Mouse (Mus musculus): ENCODE measurements around the gene Gm40193.
"Not testable (repeated sequence)": the region's sequence is repeated elsewhere in the genome, so short reads cannot be mapped to it uniquely, and the experiment has no call there.

Gm40193 gene

DNA sequence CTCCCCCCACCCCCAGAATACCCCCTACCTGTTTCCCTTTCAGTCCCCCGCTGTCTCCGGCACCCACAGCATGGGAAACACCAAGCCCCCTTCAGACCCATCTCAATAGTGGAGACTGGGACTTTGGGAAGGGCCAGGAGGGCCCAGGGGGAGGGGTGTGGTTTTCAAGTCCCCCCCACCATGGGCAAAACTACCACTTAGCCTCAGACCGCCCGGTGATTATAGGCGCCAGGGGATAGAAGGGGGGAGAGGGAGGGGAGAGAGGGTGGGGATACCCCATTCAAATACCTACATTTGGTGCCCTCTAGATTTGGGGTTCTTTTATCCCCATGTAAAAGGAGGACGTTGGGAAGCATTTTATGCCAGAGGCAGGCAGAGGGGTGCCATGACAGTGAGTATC is at the start of gene Gm40193:
TSS of gene Gm40193 (minus strand) at position 101 of the 400 bp plus-strand sequence.
- in situ Hi-C loops (cut with MboI; ENCODE audit: low pct_unique_long_range_greater_than_20kb in 1 of 2, low sequenced_read_pairs in 2 of 2, unreplicated experiment in 1 of 2), result no loop called here

DNA sequence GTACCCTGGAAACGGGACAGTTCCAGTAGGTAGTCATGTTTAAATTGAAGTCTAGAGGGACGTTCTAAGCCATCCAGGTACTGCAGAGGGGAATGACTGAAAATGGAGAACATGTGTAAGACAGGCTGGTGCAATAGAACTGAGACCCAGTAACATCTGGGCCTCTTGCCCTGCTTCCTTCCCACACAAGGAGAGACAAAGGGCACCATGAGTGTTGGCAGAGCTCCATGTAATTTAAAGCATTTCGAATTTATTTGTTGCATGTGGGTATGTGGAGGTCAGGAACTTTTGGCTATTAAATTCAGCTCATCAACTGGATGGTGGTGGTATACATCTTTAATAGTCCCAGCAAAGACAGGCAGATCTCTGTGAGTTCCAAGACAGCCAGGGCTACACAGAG is 49.5 kb upstream of the Gm40193 start:
- in situ Hi-C loops (cut with MboI; ENCODE audit: low pct_unique_long_range_greater_than_20kb in 1 of 2, low sequenced_read_pairs in 2 of 2, unreplicated experiment in 1 of 2), result no loop called here

DNA sequence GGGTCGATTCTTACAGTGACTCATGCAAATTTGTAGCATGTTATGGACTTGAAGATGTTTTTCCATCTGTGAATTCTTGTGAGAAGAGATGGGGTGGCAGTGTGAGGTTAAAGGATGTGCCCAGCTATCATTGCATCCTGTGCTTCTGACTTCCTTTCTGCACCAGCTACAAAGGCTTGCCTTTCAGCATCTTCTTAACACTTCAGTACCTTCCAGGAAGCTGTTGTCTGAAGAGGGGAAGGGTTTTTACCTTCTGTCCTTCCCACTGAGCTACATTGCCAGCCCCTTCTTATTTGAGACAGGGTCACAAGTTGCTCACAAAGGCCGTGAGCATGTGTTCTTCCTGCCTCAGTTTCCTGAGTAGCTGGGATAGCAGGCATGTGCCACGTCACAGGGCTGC is 48.2 kb upstream of the Gm40193 start:
- in situ Hi-C loops (cut with MboI; ENCODE audit: low pct_unique_long_range_greater_than_20kb in 1 of 2, low sequenced_read_pairs in 2 of 2, unreplicated experiment in 1 of 2), result no loop called here

DNA sequence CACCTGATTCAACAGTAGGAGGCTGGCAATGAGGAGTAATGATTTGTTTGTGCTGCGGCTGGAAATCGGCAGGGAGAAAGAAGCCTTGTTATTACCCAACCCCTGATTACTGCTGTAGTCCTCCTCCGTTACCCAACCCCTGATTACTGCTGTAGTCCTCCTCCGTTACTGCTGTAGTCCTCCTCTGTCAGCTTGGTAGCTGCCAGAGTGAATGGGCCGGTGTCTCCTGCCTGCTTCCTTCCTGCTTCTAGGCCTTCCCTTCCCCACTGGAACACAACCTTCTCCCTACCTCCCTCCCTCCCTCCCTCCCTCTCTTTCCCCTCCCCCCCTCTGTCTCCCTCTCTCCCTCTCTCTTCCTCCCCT is 47.6 kb upstream of the Gm40193 start:
- in situ Hi-C loops (cut with MboI; ENCODE audit: low pct_unique_long_range_greater_than_20kb in 1 of 2, low sequenced_read_pairs in 2 of 2, unreplicated experiment in 1 of 2), result no loop called here

DNA sequence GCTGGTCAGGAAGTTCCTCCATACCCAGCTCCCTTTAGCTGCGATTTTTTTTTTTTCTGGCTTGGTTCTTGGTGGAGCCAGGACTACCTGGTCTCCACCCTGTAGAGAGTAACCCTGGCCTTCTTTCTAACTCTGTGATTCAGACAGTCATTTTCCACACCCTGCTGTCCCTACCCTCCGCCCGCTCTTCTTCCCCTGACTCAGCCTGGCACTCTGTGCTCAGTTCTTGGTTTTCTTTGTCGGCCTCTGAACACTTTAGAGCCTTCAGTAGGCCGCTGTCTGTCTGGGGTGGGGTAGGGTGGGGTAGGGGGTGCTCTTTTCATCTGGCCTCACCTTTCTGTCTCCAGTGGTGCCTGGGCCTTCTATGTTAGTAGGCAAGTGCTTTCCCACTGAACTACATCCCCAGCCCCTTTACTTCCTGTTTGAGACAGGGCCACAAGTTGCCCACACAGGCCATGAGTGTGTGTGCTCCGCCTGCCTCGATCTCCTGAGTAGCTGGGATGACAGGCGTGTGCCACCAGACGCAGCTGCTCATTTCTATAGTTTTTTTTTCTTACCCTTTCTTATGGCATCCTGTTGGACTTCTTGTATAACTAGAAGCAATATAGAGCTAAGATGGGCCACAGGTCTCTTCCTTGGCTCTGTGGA is 47.1 kb upstream of the Gm40193 start:
- in situ Hi-C loops (cut with MboI; ENCODE audit: low pct_unique_long_range_greater_than_20kb in 1 of 2, low sequenced_read_pairs in 2 of 2, unreplicated experiment in 1 of 2), result no loop called here

DNA sequence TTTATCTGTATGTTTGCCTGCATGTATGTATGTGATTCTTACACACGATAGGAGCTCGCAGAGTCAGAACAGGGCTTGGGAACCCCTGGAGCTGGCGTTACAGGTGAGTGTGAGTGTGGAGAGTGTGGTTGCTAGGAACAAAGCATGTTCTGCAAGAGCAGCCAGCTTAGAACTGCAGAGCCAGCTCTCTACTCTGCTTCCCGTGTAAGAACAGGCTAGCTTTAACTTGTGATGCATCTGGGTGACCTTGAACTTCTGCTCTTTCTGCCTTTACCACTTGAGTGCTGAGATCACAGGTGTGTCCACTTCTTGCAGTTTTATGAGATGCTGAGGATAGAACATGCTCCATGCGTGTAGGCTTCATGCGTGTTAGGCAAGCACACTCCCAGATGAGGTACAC is 46.2 kb upstream of the Gm40193 start:
- in situ Hi-C loops (cut with MboI; ENCODE audit: low pct_unique_long_range_greater_than_20kb in 1 of 2, low sequenced_read_pairs in 2 of 2, unreplicated experiment in 1 of 2), result no loop called here

DNA sequence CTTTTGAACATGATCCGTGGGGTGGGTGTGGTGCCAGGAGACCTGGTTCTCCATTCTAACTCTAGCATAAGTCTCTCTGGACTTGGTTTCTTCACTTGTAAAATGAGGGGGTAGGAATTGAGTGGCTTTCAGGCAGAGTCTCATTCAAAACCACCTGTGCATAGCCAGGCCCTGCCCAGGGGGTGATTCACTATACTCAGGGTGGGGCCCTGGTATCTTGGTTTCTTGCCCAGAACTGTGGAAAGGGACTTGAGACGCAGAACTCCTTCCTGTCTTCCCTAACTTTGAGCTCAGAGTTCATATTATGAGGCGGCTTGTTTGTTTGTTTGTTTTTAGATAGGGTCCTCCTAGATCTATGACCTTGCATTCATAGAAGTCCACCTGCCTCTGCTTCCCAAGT is 44.5 kb upstream of the Gm40193 start:
- in situ Hi-C loops (cut with MboI; ENCODE audit: low pct_unique_long_range_greater_than_20kb in 1 of 2, low sequenced_read_pairs in 2 of 2, unreplicated experiment in 1 of 2), result no loop called here

DNA sequence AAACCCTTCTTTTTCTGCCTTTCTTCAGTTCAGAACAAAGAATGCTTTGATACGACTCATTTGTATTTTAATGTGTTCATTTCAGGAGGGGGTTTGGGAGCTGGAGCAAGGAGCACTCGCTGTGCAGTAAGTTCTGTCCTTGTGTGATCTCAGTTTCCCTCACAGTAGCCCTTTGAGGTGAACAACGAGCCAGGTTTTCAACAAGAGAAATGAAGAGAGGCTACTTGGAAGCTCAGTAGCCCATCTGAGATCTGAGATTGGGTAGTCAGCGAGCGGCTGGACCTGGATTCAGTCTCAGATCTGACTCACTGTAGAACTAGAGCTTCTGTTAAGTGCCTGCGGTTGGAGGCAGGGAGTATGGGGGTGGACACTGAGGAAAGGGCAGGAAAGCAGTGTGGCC is 41.1 kb upstream of the Gm40193 start:
- in situ Hi-C loops (cut with MboI; ENCODE audit: low pct_unique_long_range_greater_than_20kb in 1 of 2, low sequenced_read_pairs in 2 of 2, unreplicated experiment in 1 of 2), result no loop called here

DNA sequence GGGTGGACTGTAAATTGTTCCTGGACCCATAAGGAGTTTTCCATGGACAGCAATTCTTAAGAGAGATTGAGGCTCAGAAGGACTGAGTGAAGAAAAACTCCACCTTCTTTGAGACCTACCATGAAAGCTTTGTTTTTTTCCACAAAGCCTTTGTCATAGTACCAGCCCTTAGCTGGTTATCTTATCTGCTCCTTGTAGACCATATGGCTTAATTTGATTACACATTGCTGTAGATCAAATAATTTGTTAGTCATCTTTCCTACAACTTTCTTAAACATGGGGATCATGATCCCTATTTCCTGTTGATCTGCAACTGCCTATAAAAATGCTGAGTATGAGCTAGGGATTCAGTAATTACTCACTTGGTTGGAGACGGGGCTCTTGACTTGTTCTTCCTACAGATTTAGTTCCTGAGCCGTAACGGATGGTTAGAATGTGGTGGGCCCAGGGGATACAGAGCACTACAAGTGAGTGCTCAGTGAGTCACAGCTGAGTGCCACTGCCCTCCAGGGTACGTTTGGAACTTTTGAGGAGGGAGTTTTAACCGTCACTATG is 39.7 kb upstream of the Gm40193 start:
- in situ Hi-C loops (cut with MboI; ENCODE audit: low pct_unique_long_range_greater_than_20kb in 1 of 2, low sequenced_read_pairs in 2 of 2, unreplicated experiment in 1 of 2), result no loop called here

DNA sequence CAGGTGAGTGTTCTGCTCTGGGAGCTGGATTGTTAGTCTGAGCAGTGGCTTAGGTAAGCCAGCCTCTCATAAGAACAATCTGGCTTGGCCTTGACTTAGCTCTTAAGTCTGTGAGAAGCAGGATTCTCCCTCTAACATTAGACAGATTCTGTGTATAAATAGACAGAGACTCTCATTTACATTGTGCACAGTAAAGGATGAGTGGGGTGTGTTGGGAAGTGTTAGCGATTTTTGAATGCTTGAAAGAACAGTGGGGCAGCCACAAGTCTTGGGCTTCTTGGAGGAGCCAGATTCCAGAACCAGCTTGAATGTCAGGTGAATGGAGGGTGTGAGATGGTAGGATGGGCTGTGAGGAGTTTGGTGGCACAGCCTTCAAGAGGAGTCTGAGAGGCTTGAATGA is 38.9 kb upstream of the Gm40193 start:
- in situ Hi-C loops (cut with MboI; ENCODE audit: low pct_unique_long_range_greater_than_20kb in 1 of 2, low sequenced_read_pairs in 2 of 2, unreplicated experiment in 1 of 2), result no loop called here

DNA sequence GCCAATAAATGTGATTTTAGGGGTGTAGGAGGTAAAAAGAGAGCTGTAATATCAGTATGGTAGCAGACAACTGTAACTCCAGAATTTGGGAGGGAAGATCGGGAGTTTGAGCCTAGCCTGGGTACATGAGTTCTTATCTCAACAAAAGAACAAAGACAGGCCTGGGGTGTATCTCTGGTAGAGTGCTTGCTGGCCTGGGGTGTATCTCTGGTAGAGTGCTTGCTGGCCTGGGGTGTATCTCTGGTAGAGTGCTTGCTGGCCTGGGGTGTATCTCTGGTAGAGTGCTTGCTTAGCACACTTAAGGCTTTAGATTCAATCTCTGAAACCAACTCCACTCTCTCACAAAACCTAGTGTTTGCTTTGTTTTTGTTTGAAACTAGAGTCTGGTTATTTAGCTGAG is 37.9 kb upstream of the Gm40193 start:
- in situ Hi-C loops (cut with MboI; ENCODE audit: low pct_unique_long_range_greater_than_20kb in 1 of 2, low sequenced_read_pairs in 2 of 2, unreplicated experiment in 1 of 2), result not testable (repeated sequence)

DNA sequence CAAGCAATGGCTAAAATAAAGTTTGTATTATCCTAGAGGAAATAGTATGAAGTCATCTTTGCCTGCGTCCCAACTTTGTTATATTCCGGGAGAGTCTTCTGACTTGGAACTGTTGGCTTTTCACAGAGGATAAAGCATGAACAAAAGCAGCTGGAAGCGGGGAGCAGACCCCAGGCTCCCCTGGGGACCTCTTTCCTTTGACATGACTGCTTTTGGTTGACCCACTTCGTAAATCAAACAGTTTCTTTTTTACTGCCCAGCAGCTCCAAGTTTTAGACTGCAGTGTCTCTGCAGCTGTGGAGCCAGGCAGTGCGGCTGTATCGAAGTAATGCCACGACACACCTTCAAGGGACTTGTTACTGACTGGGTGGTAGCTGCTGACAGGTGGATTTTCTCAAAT is 33.8 kb upstream of the Gm40193 start:
- in situ Hi-C loops (cut with MboI; ENCODE audit: low pct_unique_long_range_greater_than_20kb in 1 of 2, low sequenced_read_pairs in 2 of 2, unreplicated experiment in 1 of 2), result no loop called here

DNA sequence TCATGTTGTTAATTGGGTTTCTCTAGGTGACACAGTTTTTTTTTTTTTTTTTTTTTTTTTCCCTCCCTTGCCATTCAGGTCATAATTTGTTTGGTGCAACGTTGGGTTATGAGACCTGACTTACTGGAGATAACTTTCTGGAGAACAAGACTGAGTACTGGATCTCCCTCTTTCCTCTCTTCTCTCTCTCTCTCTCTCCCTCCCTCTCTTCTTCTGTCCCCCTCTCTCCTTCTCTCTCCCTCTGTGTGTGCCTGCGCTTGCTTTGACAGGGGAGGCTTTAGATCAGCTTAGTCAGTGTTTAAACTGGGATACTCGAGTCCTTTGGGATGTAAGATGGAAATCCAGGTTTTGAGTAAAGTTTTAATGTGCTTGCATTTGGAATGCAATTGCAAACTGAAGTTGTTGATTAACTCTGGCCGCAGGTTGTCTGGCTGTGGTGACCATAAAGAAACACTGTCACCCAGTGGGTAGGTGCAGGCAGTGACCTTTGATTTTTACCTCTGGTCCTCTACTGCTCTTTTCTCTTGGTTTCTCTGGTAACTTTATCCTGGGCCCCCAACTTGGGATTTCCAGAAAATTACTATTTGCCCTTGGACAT is 31.6 kb upstream of the Gm40193 start:
- in situ Hi-C loops (cut with MboI; ENCODE audit: low pct_unique_long_range_greater_than_20kb in 1 of 2, low sequenced_read_pairs in 2 of 2, unreplicated experiment in 1 of 2), result no loop called here

DNA sequence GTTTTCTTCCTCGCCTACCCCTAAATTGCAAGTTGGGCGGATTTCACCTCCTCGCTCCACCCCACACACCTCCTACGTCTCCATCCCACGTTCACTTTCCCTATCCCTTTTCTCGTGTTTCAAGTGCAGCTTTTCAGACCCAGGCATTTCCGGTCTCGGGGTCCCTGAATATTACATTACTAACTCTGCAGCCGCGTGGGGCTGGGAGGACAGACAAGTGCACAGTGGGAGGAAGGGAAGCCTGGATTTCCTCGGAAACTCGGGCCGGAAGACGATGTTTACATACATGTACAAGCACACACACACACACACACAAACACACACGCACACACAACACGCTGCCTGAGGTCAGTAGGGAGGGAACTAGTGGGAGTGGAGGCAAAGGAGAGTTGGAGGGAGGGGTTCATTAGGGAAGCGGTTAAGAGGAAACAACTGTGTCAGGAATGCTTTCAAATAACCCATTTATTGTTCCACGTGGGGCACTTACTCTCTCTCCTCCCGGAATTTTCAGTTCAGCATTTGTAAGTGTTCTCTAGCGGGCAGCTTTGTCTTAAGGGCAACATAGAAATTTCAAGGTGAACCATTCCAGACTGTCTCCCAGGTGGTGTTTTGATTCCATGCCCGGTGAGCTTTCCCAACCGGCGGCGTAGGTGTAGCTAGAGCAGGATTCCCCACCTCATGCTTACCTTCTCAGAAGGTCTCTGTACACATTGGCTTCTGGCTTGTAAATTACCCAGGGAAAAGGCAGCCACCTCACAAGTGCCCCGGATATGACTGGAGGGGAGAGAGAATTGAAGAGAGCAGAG is 30.9 kb upstream of the Gm40193 start:
- in situ Hi-C loops (cut with MboI; ENCODE audit: low pct_unique_long_range_greater_than_20kb in 1 of 2, low sequenced_read_pairs in 2 of 2, unreplicated experiment in 1 of 2), result no loop called here

DNA sequence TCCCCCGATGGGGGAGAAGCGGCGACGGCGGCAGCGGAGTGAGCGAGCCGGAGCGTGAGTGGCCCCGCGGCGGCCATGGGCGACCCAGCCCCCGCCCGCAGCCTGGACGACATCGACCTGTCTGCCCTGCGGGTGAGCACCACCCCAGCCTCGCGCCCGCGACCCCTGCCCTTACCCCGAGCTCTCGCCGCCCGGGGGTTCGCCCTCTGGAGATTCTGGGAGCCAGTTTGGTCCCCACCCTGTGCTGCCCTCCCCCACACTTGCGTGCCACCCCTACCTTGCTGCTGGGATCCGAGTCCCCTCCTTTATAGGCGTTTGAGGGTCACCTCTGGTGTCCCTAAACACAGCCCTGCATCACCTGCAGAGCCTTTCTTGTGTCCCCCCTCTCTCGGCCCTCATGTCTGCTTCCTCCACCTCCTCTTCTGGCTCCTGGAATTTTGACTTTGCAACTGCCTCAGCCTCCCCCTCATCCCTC is 30.3 kb upstream of the Gm40193 start:
- in situ Hi-C loops (cut with MboI; ENCODE audit: low pct_unique_long_range_greater_than_20kb in 1 of 2, low sequenced_read_pairs in 2 of 2, unreplicated experiment in 1 of 2), result no loop called here

DNA sequence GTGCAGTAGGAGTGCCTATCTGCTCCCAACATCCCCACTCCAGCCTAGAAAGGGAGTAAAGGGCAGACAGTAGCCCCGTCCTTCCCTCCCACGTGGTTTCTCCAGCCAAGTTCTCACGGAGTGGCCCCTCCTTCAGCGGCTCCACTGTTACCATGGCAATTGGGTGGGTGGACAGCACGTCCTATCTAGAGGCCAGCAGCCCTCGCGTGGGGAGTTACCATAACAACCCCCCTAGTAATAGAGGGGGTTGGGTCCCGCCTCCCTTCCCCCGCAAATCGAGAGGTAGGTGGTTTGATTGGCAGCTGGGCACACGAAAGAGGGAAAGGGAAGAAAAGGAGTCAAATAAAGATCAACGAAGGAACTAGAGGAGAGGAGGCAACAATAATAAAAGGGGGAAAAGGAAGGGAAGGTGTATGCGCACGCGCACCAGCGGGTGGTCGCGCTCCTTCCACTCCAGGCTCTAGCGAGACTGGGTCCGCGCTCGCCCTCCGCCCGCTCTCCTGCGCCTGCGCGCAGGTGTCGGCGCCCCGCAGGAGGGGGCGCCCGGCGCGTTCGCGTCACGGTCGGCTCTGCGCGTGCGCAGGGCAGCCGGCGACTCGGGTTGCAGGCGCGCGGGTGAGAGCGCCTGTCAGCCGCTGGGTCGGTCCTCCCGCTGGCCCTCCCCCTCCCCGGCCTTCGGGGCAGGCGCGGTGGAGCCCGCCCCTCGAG is 29.7 kb upstream of the Gm40193 start, which contains the start of gene Mink1:
TSS of gene Mink1 (plus strand) at position 595 of the 708 bp plus-strand sequence.
- in situ Hi-C loops (cut with MboI; ENCODE audit: low pct_unique_long_range_greater_than_20kb in 1 of 2, low sequenced_read_pairs in 2 of 2, unreplicated experiment in 1 of 2), result no loop called here

DNA sequence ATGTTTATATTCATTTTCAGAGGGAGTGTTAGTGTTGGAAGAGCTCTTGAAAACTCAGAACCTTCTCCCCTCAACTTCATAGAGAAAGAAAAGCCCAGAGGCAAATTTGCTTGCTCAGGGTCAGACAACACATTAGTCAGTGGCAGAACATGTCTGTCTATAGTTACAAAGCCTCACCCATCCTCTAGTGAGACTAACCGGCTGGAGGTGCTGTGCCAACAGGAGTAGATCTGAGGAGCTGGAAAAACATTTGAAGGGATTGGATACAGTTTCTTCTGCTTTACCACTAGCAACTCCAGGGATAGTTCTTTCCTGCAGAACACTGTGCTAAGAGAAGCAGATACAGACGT is 29.2 kb upstream of the Gm40193 start:
- in situ Hi-C loops (cut with MboI; ENCODE audit: low pct_unique_long_range_greater_than_20kb in 1 of 2, low sequenced_read_pairs in 2 of 2, unreplicated experiment in 1 of 2), result no loop called here

DNA sequence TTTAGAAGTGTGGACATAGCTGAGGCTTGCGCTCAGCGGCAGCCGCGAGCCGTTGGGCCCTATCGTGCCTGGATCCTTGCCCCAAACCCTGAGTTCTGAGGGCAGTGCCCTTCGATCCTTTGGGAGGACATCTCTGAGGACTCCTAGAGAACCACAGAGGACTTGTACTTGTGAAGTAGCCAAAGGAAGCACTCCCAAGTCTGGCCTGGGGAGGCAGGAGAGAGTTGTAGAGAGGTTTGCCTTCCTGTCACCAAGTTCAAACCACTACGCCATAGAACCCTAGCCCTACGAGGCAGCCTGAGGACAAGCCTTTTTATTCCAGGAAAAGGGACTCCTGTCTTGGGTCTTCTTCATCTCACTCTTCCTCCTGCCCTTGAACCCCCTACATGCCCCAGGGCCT is 24.8 kb upstream of the Gm40193 start:
- in situ Hi-C loops (cut with MboI; ENCODE audit: low pct_unique_long_range_greater_than_20kb in 1 of 2, low sequenced_read_pairs in 2 of 2, unreplicated experiment in 1 of 2), result no loop called here

DNA sequence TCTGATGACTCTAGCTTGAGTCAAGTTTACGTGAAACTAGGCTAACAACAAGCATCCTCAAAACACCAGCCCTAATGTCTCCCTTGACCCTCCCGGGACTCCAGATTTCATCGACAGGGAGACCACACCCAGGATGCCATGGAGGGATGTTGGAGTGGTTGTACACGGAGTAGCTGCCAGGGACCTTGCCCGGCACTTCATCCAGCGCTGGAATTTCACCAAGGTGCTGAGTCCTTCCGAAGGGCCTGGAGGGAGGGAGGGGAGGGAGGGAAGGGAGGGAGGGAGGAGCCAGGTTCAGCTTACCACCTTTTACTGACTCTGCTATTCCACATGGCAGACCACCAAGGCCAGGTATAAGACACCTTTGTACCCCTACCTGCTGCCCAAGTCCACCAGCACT is 21.2 kb upstream of the Gm40193 start:
- in situ Hi-C loops (cut with MboI; ENCODE audit: low pct_unique_long_range_greater_than_20kb in 1 of 2, low sequenced_read_pairs in 2 of 2, unreplicated experiment in 1 of 2), result no loop called here
